Mouse (Mus musculus) hindbrain, embryonic 16.5 days (tissue): ENCODE data around the gene Mr1. TPM values are rescaled to one million over a fixed set of nuclear protein-coding genes. Genes with fewer than 3 reads are reported as not detected.

Experiments used
- ATAC-seq: fragments of 200-750 bp; cut with Nextera tagmentation; 2 replicates; pipeline ENCODE4 v1.8.0; 2017; ENCODE audit warnings: moderate TSS enrichment, moderate library complexity
- H3K27ac ChIP-seq: fragments of 300-500 bp; sonication (generic); 2 replicates; pipeline ENCODE4 v1.5.1; 2014; ENCODE audit warnings: low read depth, mild to moderate bottlenecking, control low read depth, low read length, moderate library complexity
- H3K27me3 ChIP-seq: fragments of 300-500 bp; sonication (generic); replicated peaks from 2 replicates; pipeline ENCODE4 v1.6.1; 2014; ENCODE audit warnings: low read length; ENCODE audit not compliant: control insufficient read depth, insufficient read depth
- H3K36me3 ChIP-seq: fragments of 300-500 bp; sonication (generic); 2 replicates; pipeline ENCODE4 v1.6.1; 2014; ENCODE audit warnings: mild to moderate bottlenecking, low read length, moderate library complexity, mixed read lengths; ENCODE audit not compliant: control insufficient read depth, insufficient read depth
- H3K4me1 ChIP-seq: fragments of 300-500 bp; sonication (generic); 2 replicates; pipeline ENCODE4 v1.6.1; 2014; ENCODE audit warnings: low read depth, low read length; ENCODE audit not compliant: control insufficient read depth, insufficient read depth
- H3K4me2 ChIP-seq: fragments of 300-500 bp; sonication (generic); 2 replicates; pipeline ENCODE4 v1.6.1; 2014; ENCODE audit warnings: mild to moderate bottlenecking, low read length, control low read depth, moderate library complexity
- H3K4me3 ChIP-seq: fragments of 300-500 bp; sonication (generic); 2 replicates; pipeline ENCODE4 v1.5.1; 2014; ENCODE audit warnings: mild to moderate bottlenecking, low read length, control low read depth, moderate library complexity
- H3K9ac ChIP-seq: fragments of 300-500 bp; sonication (generic); 2 replicates; pipeline ENCODE4 v1.6.1; 2014; ENCODE audit warnings: low read depth, mild to moderate bottlenecking, control low read depth, low read length, moderate library complexity
- H3K9me3 ChIP-seq: fragments of 300-500 bp; sonication (generic); 2 replicates; pipeline ENCODE4 v1.6.1; 2014; ENCODE audit warnings: mild to moderate bottlenecking, low read length, moderate library complexity; ENCODE audit not compliant: control insufficient read depth
- WGBS: fragments of 180-500 bp; shearing (Covaris S2); extraction: QIAGEN DNeasy Blood & Tissue Kit; methylation state at CpG from one replicate; pipeline ENCODE4 v1.1.7; 2014; 5-methylcytosine and 5-hydroxymethylcytosine counted together
- polyA plus RNA-seq: library from polyadenylated mRNA; unstranded; fragments of >200 nt; fragmentation: Nextera tagmentation; extraction: Ambion mirVana; gene quantifications from 2 replicates; pipeline ENCODE4 v1.2.1, GENCODE M21; 2015

Gene Mr1
- polyA plus RNA-seq, 1 experiment from 2014 or later, result 2.1 TPM

- Histone ChIP-seq H3K4me2 (no peak overlapping the region), H3K9me3 (no peaks in the 10 kb centered on the region), H3K9ac (no peak overlapping the region), H3K27ac (no peak overlapping the region), H3K4me1 (peaks cover 10% of the 10 kb centered on the region), H3K27me3 (no peaks in the 10 kb centered on the region), H3K4me3 (no peak overlapping the region), H3K36me3 (no peaks in the 10 kb centered on the region)
- WGBS, result 25% methylated on average over 3 of the region's 3 CpGs
- peak; percentile 37; the same call in 1 of the 2 replicates for ATAC-seq
These were observed 32.7 kb downstream of the Mr1 start for GRCm38 (mm10) chr1:155113946-155114345.

- WGBS, result 88% methylated on average over 1 of the region's 1 CpGs
- no peak for ATAC-seq
These were observed 33.7 kb downstream of the Mr1 start for GRCm38 (mm10) chr1:155112875-155113274.

GRCm38 (mm10) chr1:155112118-155112517 is 34.5 kb downstream of the Mr1 start:
- Histone ChIP-seq H3K27ac (no peak overlapping the region), H3K4me2 (no peak overlapping the region), H3K27me3 (no peaks in the 10 kb centered on the region), H3K9me3 (no peaks in the 10 kb centered on the region), H3K9ac (peak overlapping the region; percentile 13; the same call in 1 of the 2 replicates), H3K4me1 (peaks cover 10% of the 10 kb centered on the region), H3K36me3 (no peaks in the 10 kb centered on the region), H3K4me3 (no peak overlapping the region)
- no peak for ATAC-seq
- 54% methylated on average over 4 of the region's 4 CpGs for WGBS

More at GRCm38 (mm10) chr1:155112875-155113274, 33.7 kb downstream of the Mr1 start:
- Histone ChIP-seq H3K9ac (no peak overlapping the region), H3K4me1 (peaks cover 10% of the 10 kb centered on the region), H3K9me3 (no peaks in the 10 kb centered on the region), H3K27me3 (no peaks in the 10 kb centered on the region), H3K4me3 (no peak overlapping the region), H3K36me3 (no peaks in the 10 kb centered on the region), H3K27ac (no peak overlapping the region), H3K4me2 (no peak overlapping the region)

DNA sequence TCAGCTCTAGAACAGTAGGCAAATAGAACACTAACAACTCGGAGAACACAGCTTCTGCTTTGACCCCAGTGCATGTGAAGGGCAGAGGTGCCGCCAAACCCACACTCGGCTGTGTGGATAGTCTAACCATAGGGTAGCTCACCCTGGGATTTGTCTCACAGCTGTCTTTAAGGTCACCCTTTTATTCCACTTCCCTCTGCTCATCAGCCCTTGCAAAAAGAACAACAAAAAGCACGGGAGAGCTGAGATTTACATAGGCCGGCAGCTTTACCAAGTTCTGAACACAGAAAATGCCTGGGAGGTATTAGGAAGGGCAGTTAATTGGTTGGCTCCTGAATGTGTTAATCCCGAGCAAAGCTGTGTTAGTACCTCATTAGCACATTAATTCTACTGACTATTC is 35.1 kb downstream of the Mr1 start:
- no peak overlapping the region for H3K4me3 ChIP-seq
- no peaks in the 10 kb centered on the region for H3K9me3 ChIP-seq
- WGBS, result 21% methylated on average over 6 of the region's 6 CpGs
- H3K27ac ChIP-seq, result no peak overlapping the region
- H3K9ac ChIP-seq, result no peak overlapping the region
- peaks cover 10% of the 10 kb centered on the region for H3K4me1 ChIP-seq
- H3K27me3 ChIP-seq, result no peaks in the 10 kb centered on the region
- H3K36me3 ChIP-seq, result no peaks in the 10 kb centered on the region
- no peak for ATAC-seq
- no peak overlapping the region for H3K4me2 ChIP-seq

DNA sequence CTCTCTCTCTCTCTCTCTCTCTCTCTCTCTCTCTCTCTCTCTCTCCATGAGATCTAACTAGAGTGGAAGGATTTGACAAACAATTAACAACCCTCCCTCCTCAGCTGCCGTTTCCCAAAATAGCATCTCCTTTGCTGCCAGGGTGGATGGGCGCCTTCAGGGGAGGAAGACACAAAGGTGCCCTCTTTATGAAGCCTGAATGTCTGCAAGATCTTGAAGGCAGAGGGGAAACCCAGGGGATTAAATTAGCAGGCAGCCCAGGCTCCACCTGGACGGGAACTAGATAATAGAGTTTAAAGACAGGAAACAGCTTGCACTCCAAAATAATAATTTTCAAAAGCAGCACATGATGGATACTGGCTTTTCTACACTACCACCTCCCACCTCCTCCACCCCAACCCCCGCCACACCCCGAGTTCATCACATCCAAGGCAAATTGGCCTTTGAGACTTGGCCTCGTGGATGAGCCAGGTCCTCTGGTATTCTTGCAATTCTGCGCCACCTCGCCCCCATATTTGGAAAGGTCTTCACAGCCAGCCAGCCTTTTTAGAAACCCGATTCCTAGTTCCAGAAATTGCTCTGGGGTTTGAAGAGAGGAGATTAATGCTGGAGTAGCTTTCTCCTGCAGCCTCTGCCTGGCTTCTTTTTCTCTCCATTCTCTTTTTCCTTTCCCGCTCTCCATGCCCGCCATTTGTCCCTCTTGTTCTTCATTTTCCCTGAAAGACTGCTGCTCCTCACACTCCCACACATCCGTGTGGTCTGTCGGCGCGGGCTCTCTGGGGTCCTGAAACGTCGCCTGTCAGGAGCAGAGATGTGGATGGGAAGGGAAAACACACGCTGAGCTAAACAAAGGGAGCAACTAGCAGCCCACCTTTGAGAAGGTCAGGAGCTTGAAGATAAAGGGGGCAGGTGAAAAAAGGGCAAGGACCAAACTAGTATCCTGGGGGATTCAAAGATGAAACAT is 36.9 kb downstream of the Mr1 start:
- Histone ChIP-seq H3K27ac (peak overlapping the region; percentile 59), H3K4me2 (peak overlapping the region; percentile 31), H3K27me3 (no peaks in the 10 kb centered on the region), H3K36me3 (no peaks in the 10 kb centered on the region), H3K4me3 (no peak overlapping the region), H3K4me1 (peaks cover 10% of the 10 kb centered on the region), H3K9ac (peak overlapping the region; percentile 20), H3K9me3 (no peaks in the 10 kb centered on the region)
- ATAC-seq, result no peak
- WGBS, result 22% methylated on average over 18 of the region's 18 CpGs

- no peak overlapping the region for H3K27ac ChIP-seq
- no peak overlapping the region for H3K4me3 ChIP-seq
- H3K9ac ChIP-seq, result no peak overlapping the region
- H3K9me3 ChIP-seq, result no peaks in the 10 kb centered on the region
- no peak for ATAC-seq
- no peaks in the 10 kb centered on the region for H3K27me3 ChIP-seq
- no peaks in the 10 kb centered on the region for H3K36me3 ChIP-seq
- H3K4me1 ChIP-seq, result peaks cover 10% of the 10 kb centered on the region
- 42% methylated on average over 4 of the region's 4 CpGs for WGBS
- H3K4me2 ChIP-seq, result no peak overlapping the region
These were observed 38.2 kb downstream of the Mr1 start for GRCm38 (mm10) chr1:155108412-155108811.

DNA sequence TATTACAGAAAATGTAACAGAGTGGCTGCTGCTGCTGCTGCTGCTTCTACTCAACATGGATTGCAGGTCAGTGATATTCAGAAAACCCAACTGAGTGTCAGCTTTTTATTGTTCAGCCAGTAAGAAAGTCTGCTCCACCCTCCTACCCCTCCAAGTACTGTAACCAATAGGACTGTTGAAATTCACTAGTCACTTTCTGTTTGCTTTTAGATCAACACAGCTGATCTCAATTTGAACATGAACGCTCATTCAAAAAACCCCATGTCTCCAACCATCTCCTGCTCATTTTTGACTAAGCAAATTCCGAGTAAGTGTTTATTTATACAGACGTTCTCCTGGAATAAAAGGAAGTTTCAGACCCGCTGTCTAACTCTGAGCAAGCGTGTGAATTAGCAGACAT is 38.8 kb downstream of the Mr1 start:
- no peaks in the 10 kb centered on the region for H3K36me3 ChIP-seq
- no peaks in the 10 kb centered on the region for H3K9me3 ChIP-seq
- no peak overlapping the region for H3K4me3 ChIP-seq
- no peak overlapping the region for H3K9ac ChIP-seq
- no peak overlapping the region for H3K4me2 ChIP-seq
- H3K27me3 ChIP-seq, result no peaks in the 10 kb centered on the region
- no peak for ATAC-seq
- peaks cover 10% of the 10 kb centered on the region for H3K4me1 ChIP-seq
- 59% methylated on average over 5 of the region's 5 CpGs for WGBS
- H3K27ac ChIP-seq, result no peak overlapping the region

- Histone ChIP-seq H3K36me3 (no peaks in the 10 kb centered on the region), H3K27me3 (no peaks in the 10 kb centered on the region), H3K4me2 (no peak overlapping the region), H3K9ac (no peak overlapping the region), H3K4me3 (no peak overlapping the region), H3K4me1 (peaks cover 10% of the 10 kb centered on the region), H3K27ac (no peak overlapping the region), H3K9me3 (no peaks in the 10 kb centered on the region)
- no peak for ATAC-seq
- 83% methylated on average over 1 of the region's 1 CpGs for WGBS
These were observed 40.3 kb downstream of the Mr1 start for GRCm38 (mm10) chr1:155106310-155106709.

GRCm38 (mm10) chr1:155103991-155104390 is 42.6 kb downstream of the Mr1 start:
- no peak overlapping the region for H3K4me3 ChIP-seq
- no peaks in the 10 kb centered on the region for H3K27me3 ChIP-seq
- no peak for ATAC-seq
- H3K36me3 ChIP-seq, result no peaks in the 10 kb centered on the region
- no peaks in the 10 kb centered on the region; the same call in 1 of the 2 replicates for H3K4me1 ChIP-seq
- H3K9me3 ChIP-seq, result no peaks in the 10 kb centered on the region
- H3K27ac ChIP-seq, result no peak overlapping the region
- WGBS, result 91% methylated on average over 5 of the region's 5 CpGs
- H3K4me2 ChIP-seq, result no peak overlapping the region
- H3K9ac ChIP-seq, result no peak overlapping the region
